Mouse (Mus musculus): ENCODE data around the gene Sgms1.

GRCm38 (mm10) chr19:32287839-32288238, 101.7 kb downstream of the Sgms1 start:
- TF ChIP-seq EP300 (IDR thresholded peaks at IDR 0.05; ENCODE audit: insufficient read depth, low read depth, low read length) (no peak), CTCF (IDR thresholded peaks at IDR 0.05) (no peak), POLR2A (IDR thresholded peaks at IDR 0.05; ENCODE audit: insufficient read depth, low read depth, low read length) (no peak)

Data from heart, adult 2 months (tissue).